Mouse (Mus musculus) cerebellum, adult (tissue): ENCODE results near the gene Ano4.
A peak's percentile ranks its signal among the peaks of the same experiment; 100 is the strongest.

Experiments used
- ATAC-seq: cut with Nextera tagmentation; 2 replicates; pipeline ENCODE4 v1.9.2; 2017; ENCODE audit warnings: mild to moderate bottlenecking, moderate library complexity, mixed read lengths; ENCODE audit not compliant: insufficient number of reproducible peaks, low FRiP score, low TSS enrichment

The Ano4 gene

DNA sequence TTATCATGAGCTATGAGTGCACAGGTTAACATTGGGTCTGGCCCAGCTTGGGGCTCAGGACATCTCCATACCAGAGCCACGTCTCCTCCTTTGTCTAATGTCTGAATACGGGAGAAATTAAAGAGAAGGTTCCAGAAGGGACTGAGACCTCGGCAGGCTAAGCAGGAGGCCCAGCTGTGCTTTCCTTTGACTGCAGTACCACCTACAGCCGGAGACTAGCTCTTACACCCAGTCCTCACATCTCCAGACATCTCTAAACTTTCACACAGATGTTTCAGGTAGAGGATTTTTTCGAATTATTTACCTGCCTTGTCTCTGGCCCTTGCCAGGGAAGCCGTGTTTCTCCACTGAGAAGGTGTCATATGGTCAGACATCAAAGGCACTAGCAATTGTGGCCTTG, 53.9 kb downstream of the Ano4 start:
- ATAC-seq: no peak

DNA sequence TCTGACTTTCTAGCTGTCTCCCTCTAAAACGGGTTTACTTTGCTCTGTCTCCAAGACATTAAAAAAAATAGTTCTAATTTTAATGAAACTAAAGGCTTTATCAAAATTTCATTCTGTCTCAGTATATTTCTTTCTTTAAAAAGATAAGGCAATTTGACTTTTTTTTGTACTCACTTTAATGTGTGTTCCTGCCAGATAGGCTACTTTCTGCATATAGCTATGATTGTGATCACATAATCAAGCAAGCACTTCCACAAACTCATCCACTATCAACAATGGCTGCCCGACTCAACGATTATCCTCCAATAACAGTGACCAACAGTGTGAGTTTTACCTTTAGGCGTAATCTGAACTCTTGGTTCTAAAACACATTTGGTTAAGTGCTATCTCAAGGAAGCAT, 55.3 kb downstream of the Ano4 start:
- no peak for ATAC-seq

DNA sequence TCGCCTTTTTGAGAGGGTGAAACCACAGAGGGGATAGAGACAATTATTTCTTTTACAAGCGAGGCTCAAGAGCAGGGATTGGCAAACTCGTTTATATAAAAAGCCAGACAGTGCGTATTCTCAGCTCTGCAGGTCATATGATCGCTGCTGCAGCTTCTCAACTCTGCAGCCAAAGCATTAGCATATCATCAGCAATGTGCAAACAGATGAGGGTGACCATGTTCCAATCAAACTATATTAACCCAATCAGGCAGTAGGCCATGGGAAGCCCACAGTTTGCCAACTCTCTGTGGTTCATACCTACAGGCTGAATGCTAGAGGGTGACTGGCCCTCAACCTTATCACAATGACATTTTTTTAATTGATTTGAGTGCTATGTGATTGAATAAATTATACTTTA, 64.2 kb downstream of the Ano4 start:
- no peak for ATAC-seq

DNA sequence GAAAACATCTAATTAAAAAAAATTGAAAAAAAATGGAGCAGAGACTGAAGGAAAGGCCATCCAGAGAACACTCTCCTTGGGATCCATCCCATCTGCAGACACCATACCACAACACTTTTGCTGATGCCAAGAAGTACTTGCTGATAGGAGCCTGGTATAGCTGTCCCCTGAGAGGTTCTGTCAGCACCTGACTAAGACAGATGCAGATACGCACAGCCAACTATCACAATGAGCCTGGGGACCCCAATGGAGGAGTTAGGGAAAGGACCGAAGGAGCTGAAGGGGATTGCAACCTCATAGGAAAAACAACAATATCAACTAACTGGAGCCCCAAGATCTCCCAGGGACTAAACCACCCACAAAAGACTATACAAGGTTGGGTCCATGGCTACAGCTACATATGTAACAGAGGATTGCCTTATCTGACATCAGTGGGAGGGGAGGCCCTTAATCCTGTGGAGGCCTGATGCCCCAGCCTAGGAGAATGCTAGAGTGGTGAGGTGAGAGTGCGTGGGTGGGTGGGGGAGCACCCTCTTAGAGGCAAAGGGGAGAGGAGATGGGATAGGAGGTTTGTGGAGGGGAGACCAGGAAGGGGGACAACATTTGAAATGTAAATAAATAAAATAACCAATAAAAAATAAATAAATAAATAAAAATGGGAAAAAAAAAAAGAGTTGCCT, 71.4 kb downstream of the Ano4 start:
- ATAC-seq: no peak

DNA sequence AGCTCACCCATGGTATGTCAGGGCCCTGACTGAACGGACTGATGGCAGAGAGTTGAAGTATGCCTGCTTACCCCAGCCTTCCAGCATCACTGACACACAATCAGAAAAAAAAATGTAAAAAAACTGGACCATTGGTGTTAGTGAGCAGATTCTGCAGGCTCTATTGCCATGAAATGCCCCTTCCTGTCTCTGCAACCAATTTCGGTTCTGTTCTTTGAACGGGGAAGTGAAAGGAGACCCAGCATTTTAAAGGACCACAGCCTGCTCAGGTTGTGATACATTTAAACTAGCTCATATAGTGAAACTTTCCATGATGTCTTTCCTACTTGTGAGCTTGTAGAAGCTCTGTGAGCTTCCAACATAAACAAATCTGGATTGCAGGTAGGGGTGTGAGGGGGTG, 77.2 kb downstream of the Ano4 start:
- no peak for ATAC-seq

DNA sequence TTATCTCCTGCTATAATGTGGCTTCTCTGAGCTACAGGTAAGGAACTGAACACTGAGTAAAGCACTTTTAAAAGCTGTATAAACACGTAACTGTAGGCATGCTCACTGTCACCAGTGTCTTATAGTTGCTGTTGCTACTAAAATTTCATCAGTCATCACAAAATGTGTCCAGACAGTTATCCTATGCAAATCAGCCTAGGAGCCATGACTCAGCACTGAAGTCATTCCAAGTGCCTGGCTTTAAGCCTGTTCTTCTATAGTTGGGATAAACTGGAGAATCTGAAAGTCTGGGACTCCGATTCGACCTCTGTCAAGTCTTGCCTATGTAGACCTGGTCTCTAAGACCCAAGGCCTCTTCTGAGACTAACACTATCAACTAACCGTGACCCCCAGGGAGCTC, 81.2 kb downstream of the Ano4 start:
- ATAC-seq: no peak

DNA sequence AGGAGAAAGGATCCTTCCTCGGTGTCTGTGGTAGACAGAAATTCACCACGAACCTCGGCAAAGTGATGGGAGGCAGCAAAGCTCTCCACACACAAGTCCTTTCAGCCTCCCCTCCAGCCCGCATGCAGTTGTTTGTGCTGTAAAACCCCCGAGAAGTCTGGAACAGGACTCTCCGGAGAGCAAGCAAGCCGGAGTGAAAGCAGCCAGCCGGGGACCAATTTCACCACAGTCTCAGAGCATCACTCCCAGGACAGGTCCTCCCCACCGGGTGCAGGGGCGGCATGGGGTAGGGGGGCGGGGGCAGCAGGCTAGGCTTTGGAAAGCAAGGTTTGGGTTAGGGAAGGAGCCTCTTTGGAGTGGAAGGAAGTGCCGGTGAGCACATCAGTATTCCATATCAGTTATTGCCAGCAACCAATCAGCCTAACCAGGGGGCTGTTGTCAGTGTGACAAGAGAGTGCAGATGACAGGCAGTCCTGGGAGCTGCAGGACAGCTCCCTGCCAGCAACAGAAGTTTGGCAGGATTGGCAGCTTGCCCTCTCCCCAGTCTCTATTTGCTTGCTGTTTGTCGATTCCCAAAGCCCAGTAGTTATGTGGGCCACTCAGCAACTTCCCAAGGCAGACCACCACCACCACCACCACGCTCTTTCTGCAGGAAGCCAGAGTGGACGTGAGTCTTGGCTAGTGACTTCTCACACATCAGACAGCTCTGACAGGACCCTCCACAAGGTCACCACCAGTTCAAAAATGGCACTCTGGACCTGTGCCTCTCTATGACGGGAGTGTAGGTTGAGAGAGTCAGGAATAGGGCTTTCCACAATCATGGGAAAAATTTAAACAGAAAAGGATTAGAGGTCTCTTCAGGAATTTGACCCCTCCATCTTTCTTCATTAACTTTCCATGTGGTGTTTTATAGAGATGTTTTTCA, 86.8 kb downstream of the Ano4 start:
- ATAC-seq: 0 out of 2 replicates have a peak, but pooled peaks have one; percentile 13

DNA sequence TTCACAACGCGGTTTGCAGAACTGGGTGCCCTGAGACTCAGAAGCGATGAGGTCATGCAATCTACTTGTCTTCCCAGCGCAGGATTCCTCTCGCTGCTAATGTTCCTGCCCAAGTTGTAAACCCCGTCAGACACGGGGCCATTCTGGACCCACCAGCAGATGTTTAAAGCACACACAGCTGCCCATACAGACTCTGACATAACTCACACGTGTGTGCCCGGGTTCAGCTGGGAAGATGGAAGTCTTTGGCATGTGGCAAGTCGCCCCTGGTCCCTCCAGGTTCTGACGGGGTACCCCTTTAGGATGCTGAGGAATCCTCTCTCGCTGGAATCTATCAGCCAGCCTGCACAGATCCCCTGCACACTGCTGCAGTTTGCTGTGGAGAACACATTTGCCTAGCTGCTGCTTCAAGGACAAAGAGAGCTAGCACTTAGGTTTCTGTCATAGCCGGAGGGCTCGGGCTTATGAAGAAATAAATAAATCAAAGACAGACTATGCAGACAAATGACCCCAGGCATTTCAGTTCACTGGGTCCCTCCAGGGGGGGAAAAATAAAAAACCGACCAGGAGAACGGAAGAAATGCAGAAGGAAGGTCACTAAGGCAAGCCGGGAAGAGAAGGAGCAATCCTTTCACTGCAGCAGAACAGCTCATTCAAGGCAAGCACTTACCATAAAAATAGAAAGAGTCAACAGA, 87.7 kb downstream of the Ano4 start:
- 0 out of 2 replicates have a peak, but pooled peaks have one; percentile 24 for ATAC-seq

DNA sequence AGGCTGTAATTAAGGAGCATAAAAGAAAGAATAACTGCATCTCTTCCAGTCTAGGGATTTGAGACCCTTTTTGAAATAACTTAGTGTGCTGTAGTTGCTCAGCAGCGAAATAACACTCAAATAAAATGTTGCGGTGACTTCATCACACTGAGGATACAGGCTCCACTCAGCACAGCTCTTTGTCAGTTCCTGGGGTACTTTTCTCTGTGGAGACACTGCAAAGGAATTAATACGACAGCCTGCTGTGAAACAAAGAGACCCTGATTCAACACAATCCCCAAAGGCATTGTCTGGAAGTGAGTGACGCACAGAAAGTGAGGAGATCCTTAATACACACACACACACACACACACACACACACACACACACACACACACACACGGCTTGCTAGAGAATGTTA, 89.8 kb downstream of the Ano4 start:
- ATAC-seq: no peak

DNA sequence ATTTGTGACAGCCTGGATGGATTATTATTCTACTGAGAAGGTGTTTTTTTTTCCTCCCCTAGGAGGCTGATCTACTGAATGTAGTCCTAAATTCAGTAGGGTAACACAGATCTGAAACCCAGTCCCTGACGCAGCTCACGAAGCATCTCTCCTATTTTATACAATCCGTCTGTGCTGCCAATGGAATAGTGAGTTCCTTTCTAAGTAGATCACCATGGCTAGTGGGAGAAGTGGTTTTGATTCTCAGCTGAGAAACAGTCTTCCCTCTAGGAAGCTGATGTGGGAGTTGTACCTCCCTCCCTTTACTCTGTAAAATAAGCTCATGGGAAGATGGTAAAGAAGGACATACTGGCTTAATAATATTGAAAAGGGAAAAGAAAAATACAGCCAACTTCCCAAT, 90.8 kb downstream of the Ano4 start:
- ATAC-seq: no peak

DNA sequence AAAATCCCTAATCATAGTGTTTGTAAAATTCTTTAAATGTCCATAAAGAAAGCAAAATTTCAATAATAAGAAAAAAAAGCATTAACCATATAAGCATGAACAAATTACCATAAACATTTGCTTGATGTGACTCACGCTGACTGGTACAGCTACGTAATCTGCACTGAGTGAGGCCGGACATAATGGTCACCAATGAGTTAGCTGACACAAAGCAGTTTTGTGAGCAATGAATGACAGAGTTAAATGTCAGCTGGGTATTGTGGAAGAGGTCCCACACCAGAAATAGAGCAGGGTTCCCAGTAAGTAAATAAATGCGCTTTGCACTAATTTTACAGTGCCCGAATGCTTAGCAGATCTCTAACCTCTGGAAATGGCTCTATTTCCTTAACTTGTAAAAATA, 91.9 kb downstream of the Ano4 start:
- no peak for ATAC-seq

DNA sequence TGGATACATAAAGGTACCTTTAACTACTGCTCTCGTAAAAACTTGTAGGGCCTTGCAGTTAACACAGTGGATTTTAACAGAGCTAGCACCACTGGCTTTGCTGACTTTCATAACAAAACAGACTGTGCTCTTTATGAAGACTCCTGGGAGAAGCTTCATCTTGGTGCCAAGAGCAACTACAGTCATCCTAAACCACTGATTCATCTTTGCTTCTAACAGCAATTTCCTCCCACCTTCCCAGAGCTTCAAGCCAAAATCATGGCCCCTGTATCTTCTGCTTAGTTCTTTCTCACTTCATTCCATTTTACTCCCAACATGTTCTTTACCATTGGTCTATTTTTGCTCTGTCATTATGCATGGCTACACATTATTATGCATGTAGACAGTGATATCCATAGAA, 100.8 kb downstream of the Ano4 start:
- ATAC-seq: no peak

DNA sequence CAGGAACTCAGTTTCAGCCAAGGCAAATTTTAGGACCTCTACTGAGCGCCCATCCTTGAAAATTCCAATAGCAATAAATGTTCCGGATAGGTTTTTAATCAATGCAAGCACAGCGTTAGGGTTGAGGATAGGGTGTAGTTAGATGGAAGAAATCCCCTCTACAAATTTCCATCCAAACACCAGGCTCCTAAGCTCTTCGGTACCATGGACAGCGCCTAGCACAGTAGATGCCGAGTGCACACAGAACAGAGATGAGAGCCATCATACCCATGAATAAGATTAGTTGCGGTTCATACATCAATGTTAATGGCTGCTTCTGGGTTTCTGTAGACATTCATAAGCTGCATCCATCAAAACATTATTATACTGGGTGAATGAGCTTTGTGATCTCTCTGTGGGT, 120.0 kb downstream of the Ano4 start:
- ATAC-seq: no peak

DNA sequence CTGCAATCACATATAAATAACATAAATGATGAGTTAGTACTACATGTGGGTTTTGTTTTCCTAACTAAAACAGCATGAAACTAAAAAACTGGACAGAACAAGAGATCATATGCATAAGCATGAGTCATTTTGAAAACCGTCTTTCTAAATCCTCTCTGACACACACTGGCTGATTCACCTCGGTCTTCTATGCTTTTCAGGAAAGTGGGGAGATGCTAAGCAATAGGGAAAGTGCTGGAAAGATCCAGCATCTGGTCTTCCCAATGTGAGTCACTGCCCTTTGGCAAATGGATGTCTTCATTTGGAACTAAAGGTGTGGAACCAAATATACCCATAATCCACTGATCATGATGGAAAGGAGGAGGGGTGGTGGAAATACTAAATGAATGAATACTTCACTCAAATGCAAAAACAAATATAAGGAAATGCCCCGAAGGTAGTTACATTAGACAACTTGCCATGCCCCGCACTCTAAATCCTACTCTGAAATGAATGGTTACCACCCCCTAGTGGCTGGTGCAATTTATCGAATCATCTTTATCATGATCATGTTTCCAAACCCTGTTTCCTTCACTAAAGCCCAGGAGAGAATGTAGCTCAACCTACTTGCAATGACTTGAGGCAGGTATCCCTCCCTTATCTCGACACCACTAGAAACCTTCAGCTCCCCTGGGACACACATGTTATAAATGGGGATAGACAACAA, 122.1 kb downstream of the Ano4 start:
- ATAC-seq: no peak

DNA sequence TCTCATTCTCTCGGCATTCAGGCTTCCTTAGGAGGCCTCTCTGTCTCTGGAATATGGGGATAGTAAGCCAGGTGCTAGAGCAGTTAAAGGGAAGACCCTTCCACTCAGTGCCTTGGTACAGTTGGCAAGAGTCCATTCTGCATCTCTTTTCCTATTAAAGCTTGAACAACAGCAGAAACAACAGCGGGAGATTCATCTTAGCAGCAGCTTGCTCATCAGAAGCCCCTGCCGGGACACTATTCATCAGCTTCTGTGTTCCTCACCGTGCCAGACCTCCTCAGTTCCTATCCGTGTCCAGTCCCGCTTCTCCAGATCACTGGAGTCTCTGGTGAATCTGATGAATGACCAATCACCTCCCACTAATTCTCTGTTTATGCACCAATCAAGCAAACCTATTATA, 128.5 kb downstream of the Ano4 start:
- no peak for ATAC-seq

DNA sequence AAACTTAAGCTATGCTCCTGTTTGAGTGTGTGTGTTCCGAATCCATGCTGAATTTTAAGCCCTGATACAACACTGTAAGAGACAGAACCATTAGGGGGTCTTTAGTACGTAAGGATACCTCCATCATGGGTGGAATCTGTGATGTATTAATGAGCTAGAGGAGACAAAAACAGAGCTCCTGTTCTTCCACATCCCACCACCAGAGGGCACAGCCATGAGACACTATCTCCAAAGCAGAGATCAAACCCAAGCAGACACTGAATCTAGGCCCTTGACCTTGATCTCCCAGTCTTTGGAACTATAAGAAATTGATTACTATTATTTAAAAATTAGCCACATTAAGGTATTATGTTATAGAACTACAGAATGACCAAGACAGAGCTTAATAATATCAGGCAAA, 138.7 kb downstream of the Ano4 start:
- no peak for ATAC-seq

DNA sequence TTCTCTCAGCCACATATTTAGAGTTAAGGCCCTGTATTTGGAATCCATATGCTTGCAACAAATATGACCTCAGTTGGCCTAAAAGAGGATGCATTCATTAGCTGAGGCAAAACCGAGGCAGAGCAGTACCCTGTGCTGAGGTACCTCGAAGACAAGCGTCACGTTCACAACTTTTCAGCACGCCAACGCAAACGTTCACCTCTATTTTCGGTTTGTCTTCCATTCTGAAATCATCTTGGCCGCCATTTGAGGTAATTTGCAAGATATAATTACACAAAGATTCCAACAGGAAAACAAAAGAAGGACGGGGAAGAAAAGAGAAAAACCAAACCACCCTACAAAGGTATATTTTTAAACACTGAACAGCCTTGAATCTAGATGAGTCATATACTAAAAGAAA, 148.1 kb downstream of the Ano4 start:
- no peak for ATAC-seq

DNA sequence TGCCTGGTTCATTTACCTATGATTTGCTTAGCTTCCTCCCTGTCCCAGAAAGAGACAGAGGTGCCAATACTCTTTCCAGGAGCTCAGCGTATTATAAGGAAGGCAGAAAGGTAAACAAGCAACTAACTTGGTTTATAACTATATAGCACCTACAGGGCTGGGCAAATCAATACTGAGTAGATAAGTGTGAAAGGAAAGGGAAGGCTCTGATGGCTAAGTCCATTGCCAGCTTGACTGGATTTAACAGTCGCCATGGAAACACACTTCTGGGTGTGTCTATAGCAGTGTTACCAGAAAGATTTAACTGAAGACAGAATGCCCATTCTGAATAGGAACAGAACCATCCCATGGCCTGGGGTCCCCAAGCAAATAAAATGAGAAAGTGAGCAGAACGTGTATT, 149.5 kb downstream of the Ano4 start:
- no peak for ATAC-seq

DNA sequence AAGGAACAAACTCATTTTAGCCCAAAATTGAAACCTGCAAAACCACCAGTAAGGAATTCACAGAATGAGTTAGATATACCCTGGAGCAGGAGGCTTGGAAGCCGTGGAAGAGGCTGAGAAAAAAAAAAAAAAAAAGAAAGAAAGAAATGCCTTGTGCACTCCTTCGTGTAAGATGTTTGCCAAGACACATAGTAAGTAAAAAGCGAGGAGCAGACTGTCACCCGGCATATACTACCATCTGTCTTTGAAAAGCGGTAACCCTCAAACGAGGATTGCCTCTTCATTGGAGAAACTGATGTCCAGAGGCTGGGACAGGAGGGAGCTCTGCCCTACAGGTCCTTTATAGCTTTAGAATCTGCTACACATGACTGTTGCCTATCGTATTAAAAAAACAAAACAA, 150.1 kb downstream of the Ano4 start:
- ATAC-seq: no peak

DNA sequence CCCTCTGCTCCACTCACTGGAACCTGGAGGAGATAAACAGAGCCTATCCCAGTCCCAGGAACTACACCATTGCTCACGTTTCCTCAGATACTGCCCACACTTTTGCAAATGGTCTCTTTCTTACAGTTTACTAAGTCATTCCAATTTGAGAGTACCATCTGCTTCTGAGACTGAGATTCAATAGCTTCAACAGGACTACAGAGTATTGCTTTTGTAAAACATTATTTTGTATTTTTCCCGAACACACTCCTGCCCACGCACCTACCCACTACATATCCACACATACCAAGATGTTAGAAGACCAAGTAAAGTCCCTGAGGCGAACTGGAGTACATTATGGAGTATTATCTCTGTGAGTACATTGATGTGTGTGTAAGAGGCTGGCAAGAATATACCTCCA, 166.6 kb downstream of the Ano4 start:
- no peak for ATAC-seq

DNA sequence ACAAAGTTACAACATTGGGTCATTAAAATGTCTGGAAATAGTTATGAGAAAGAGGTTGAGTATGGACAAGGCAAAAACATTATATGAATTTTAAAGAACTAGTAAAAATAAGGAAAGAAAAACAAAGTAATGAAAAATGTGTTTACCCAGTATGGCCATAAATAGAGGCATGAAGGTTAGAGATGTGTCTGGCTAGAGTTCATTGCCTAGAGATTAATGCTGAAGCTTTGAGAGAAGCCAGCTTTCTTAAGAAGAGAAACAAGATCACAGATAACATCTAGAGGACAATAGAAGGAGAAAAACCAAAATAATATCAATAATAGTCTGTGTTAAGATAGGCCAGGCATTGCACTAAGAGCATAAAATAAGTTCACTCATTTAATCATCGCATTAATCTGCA, 180.0 kb downstream of the Ano4 start:
- no peak for ATAC-seq
